Mouse (Mus musculus) right cerebral cortex, postnatal 36 days (tissue): Measurements from ENCODE around the gene Cxcl10.
A peak's percentile ranks its signal among the peaks of the same experiment; 100 is the strongest.

ENCODE experiments used
- DNase-seq, 2 experiments: peaks; one replicate each; pipeline ENCODE4 v3.0.0; 2022; ENCODE audit warnings: low spot score in 2 of 2, mixed read lengths in 1 of 2

The Cxcl10 gene

GRCm38 (mm10) chr5:92321631-92322400 is 26.9 kb downstream of the Cxcl10 start:
- no peak for DNase-seq

GRCm38 (mm10) chr5:92318596-92318995 is 30.1 kb downstream of the Cxcl10 start:
- DNase-seq = no peak

- no peak for DNase-seq
These were observed 30.6 kb downstream of the Cxcl10 start for GRCm38 (mm10) chr5:92318119-92318518.

GRCm38 (mm10) chr5:92313776-92314175 is 34.9 kb downstream of the Cxcl10 start:
- DNase-seq = no peak

- peak; percentile 75 to 80 for DNase-seq
These were observed 36.5 kb downstream of the Cxcl10 start for GRCm38 (mm10) chr5:92312046-92312715.

GRCm38 (mm10) chr5:92309681-92310511 is 38.8 kb downstream of the Cxcl10 start, which contains the start of gene Sdad1:
TSS of gene Sdad1 (minus strand) at chr5:92310479.
- peak; percentile 94 to 95 for DNase-seq

GRCm38 (mm10) chr5:92304291-92304690 is 44.4 kb downstream of the Cxcl10 start:
- DNase-seq = no peak

GRCm38 (mm10) chr5:92302149-92302840 is 46.4 kb downstream of the Cxcl10 start:
- DNase-seq = no peak
